33 mouse cellular contexts compared by ENCODE assay signal in genomic region chr6:29002811-29003210, GRCm38 (mm10). TPM values are rescaled to one million over a fixed set of nuclear protein-coding genes. Genes with fewer than 3 reads are reported as not detected.
A peak's percentile ranks its signal among the peaks of the same experiment; 100 is the strongest.
DNase-seq lines count a peak whose midpoint lies in the region; ATAC-seq and TF ChIP-seq lines count a peak whose summit lies in the region.
"Had no signal": no experiment of that assay in that cellular context is flagged by ENCODE, and none has a peak within 500 bp of the region (broad histone marks: within the 10 kb centered on the region; RNA-seq: fewer than 3 reads in every experiment).

No protein-coding gene starts in this region.

- intact Hi-C loops in heart, adult 2 months (cut with DNase I), result no loop called here

- no peaks in the 10 kb centered on the region for H3K36me3 ChIP-seq in heart, embryonic 14.5 days (ENCODE audit: control insufficient read depth, insufficient read depth, low read length)
- no peaks in the 10 kb centered on the region for H3K36me3 ChIP-seq in heart, adult 2 months (ENCODE audit: control insufficient read depth, insufficient read depth, low read length)
- H3K36me3 ChIP-seq in midbrain, embryonic 13.5 days, result no peaks in the 10 kb centered on the region
- H3K36me3 ChIP-seq in midbrain, embryonic 14.5 days (ENCODE audit: control insufficient read depth, insufficient read depth, low read length), result no peaks in the 10 kb centered on the region
- no peaks in the 10 kb centered on the region for H3K36me3 ChIP-seq in ES-E14 (ENCODE audit: control insufficient read depth, insufficient read depth, low read length, poor library complexity, severe bottlenecking)
- H3K36me3 ChIP-seq: forebrain, embryonic 10.5 days; G1E; heart, embryonic 15.5 days; hindbrain, embryonic 15.5 days; intestine, embryonic 15.5 days; limb, embryonic 13.5 days; liver, embryonic 12.5 days; stomach, embryonic 15.5 days had no signal

- ATAC-seq in heart, embryonic 14.5 days (ENCODE audit: insufficient number of reproducible peaks, insufficient read depth, low FRiP score, low read depth), result no peak
- ATAC-seq in midbrain, embryonic 13.5 days, result peak; percentile 30; the same call in 1 of the 2 replicates
- ATAC-seq in midbrain, embryonic 14.5 days (ENCODE audit: low FRiP score, low TSS enrichment), result no peak
- ATAC-seq: activated CD4-positive, CD25-positive, alpha-beta regulatory T cell, adult 4 months; intestine, embryonic 15.5 days; liver, embryonic 12.5 days; Patski had no signal

- no peak for TF ChIP-seq EP300 in heart, adult 2 months (IDR thresholded peaks at IDR 0.05; ENCODE audit: insufficient read depth, low read depth, low read length)

- H3K79me2 ChIP-seq in heart, adult 2 months (replicated peaks; ENCODE audit: control insufficient read depth, insufficient read depth, low read length), result no peaks in the 10 kb centered on the region

- H3K27me3 ChIP-seq in heart, embryonic 14.5 days (ENCODE audit: control insufficient read depth, insufficient read depth, low read length), result no peaks in the 10 kb centered on the region
- no peaks in the 10 kb centered on the region for H3K27me3 ChIP-seq in heart, adult 2 months (ENCODE audit: control insufficient read depth, insufficient read depth, low read length)
- no peaks in the 10 kb centered on the region for H3K27me3 ChIP-seq in midbrain, embryonic 13.5 days
- no peaks in the 10 kb centered on the region for H3K27me3 ChIP-seq in midbrain, embryonic 14.5 days (ENCODE audit: control insufficient read depth, insufficient read depth, low read length)
- H3K27me3 ChIP-seq: heart, embryonic 15.5 days; hindbrain, embryonic 15.5 days; intestine, embryonic 15.5 days; limb, embryonic 13.5 days; liver, embryonic 12.5 days; Patski; stomach, embryonic 15.5 days had no signal

- no peak overlapping the region for H3K9ac ChIP-seq in heart, embryonic 14.5 days (ENCODE audit: low read length)
- H3K9ac ChIP-seq in heart, adult 2 months (ENCODE audit: low read depth, low read length), result no peak overlapping the region
- H3K9ac ChIP-seq in midbrain, embryonic 13.5 days (replicated peaks), result no peak overlapping the region
- no peak overlapping the region for H3K9ac ChIP-seq in midbrain, embryonic 14.5 days (replicated peaks; ENCODE audit: low read length)
- peak overlapping the region; percentile 57; the same call in 1 of the 2 replicates for H3K9ac ChIP-seq in ES-E14 (ENCODE audit: insufficient read depth, low read depth, low read length, poor library complexity, severe bottlenecking)
- H3K9ac ChIP-seq: heart, embryonic 15.5 days; hindbrain, embryonic 15.5 days; intestine, embryonic 15.5 days; limb, embryonic 13.5 days; liver, embryonic 12.5 days; stomach, embryonic 15.5 days had no signal

- in situ Hi-C loops in ES-E14 (cut with MboI; ENCODE audit: low sequenced_read_pairs in 2 of 2, unreplicated experiment in 2 of 2), result no loop called here

- no peaks in the 10 kb centered on the region for H3K4me1 ChIP-seq in heart, embryonic 14.5 days (ENCODE audit: control insufficient read depth in 2 of 2, insufficient read depth in 2 of 2, low read length in 2 of 2)
- no peaks in the 10 kb centered on the region for H3K4me1 ChIP-seq in heart, adult 2 months (ENCODE audit: control insufficient read depth, insufficient read depth, low read length)
- H3K4me1 ChIP-seq in midbrain, embryonic 13.5 days (replicated peaks), result peaks cover 10% of the 10 kb centered on the region; the same call in 1 of the 2 replicates
- no peaks in the 10 kb centered on the region for H3K4me1 ChIP-seq in midbrain, embryonic 14.5 days (ENCODE audit: control insufficient read depth, insufficient read depth, low read length)
- H3K4me1 ChIP-seq in ES-E14 (ENCODE audit: control insufficient read depth in 2 of 2, insufficient read depth in 2 of 2, low read length in 2 of 2, poor library complexity in 1 of 2), result peaks cover 9 to 14% of the 10 kb centered on the region in 2 experiments; a peak in 3 of 4 replicates
- H3K4me1 ChIP-seq: heart, embryonic 15.5 days; hindbrain, embryonic 15.5 days; intestine, embryonic 15.5 days; limb, embryonic 13.5 days; liver, embryonic 12.5 days; stomach, embryonic 15.5 days had no signal

- no peak for TF ChIP-seq POLR2A in heart, adult 2 months (IDR thresholded peaks at IDR 0.05; ENCODE audit: insufficient read depth, low read depth, low read length)

- WGBS in heart, embryonic 14.5 days, result 37% methylated on average over 8 of the region's 8 CpGs
- 33% methylated on average over 8 of the region's 8 CpGs for WGBS in heart, adult 2 months
- WGBS in midbrain, embryonic 13.5 days, result 42% methylated on average over 8 of the region's 8 CpGs
- 38% methylated on average over 8 of the region's 8 CpGs for WGBS in midbrain, embryonic 14.5 days

- DNase-seq in heart, adult 2 months, result no peak
- DNase-seq in midbrain, embryonic 14.5 days, result no peak
- DNase-seq in ES-E14 (ENCODE audit: low read depth, low spot score), result no peak
- no peak for DNase-seq in spleen, adult 12 weeks (ENCODE audit: low spot score)
- no peak for DNase-seq in right cerebral cortex, postnatal 36 days (ENCODE audit: low spot score in 2 of 2)
- DNase-seq: adrenal gland, adult 8-10 months; cerebellum, adult 18-20 months; cerebellum, postnatal 14 days; layer of hippocampus, adult 9-11 months; lung, adult 18-20 months; right cerebral cortex, postnatal 4 days; thymus, postnatal 25 days had no signal

- TF ChIP-seq CTCF in heart, adult 2 months (IDR thresholded peaks at IDR 0.05), result no peak

- H3K4me3 ChIP-seq in heart, embryonic 14.5 days (ENCODE audit: control insufficient read depth in 1 of 2, insufficient read depth in 1 of 2, low read depth in 1 of 2, low read length in 2 of 2), result no peak overlapping the region
- H3K4me3 ChIP-seq in heart, adult 2 months, result no peak overlapping the region
- H3K4me3 ChIP-seq in midbrain, embryonic 13.5 days (replicated peaks), result no peak overlapping the region
- H3K4me3 ChIP-seq in midbrain, embryonic 14.5 days (replicated peaks; ENCODE audit: low read depth, low read length), result no peak overlapping the region
- peak overlapping the region; percentile 28 to 49 for H3K4me3 ChIP-seq in ES-E14 (ENCODE audit: insufficient read depth in 1 of 2, low read depth in 1 of 2, low read length in 2 of 2, poor library complexity in 1 of 2, severe bottlenecking in 1 of 2)
- H3K4me3 ChIP-seq: forebrain, embryonic 10.5 days; heart, embryonic 15.5 days; hindbrain, embryonic 15.5 days; intestine, embryonic 15.5 days; limb, embryonic 13.5 days; liver, embryonic 12.5 days; stomach, embryonic 15.5 days had no signal

- peak overlapping the region; percentile 16; the same call in 1 of the 2 replicates for H3K4me2 ChIP-seq in heart, embryonic 14.5 days (ENCODE audit: low read length)
- no peak overlapping the region for H3K4me2 ChIP-seq in midbrain, embryonic 13.5 days (replicated peaks)
- no peak overlapping the region for H3K4me2 ChIP-seq in midbrain, embryonic 14.5 days (ENCODE audit: low read length)
- H3K4me2 ChIP-seq: hindbrain, embryonic 15.5 days; intestine, embryonic 15.5 days; limb, embryonic 13.5 days; liver, embryonic 12.5 days; stomach, embryonic 15.5 days had no signal

- no peaks in the 10 kb centered on the region for H3K9me3 ChIP-seq in heart, embryonic 14.5 days (ENCODE audit: control insufficient read depth, low read length)
- H3K9me3 ChIP-seq in midbrain, embryonic 13.5 days, result no peaks in the 10 kb centered on the region
- H3K9me3 ChIP-seq in midbrain, embryonic 14.5 days (ENCODE audit: control insufficient read depth, low read length), result no peaks in the 10 kb centered on the region
- H3K9me3 ChIP-seq in ES-E14 (ENCODE audit: control insufficient read depth, insufficient read depth, low read depth, low read length), result no peaks in the 10 kb centered on the region
- H3K9me3 ChIP-seq: forebrain, embryonic 10.5 days; G1E; heart, embryonic 15.5 days; hindbrain, embryonic 15.5 days; intestine, embryonic 15.5 days; limb, embryonic 13.5 days; liver, embryonic 12.5 days; stomach, embryonic 15.5 days had no signal

- H3K27ac ChIP-seq in heart, embryonic 14.5 days (replicated peaks in 1 of 2; ENCODE audit: control insufficient read depth in 1 of 2, insufficient read depth in 1 of 2, low read depth in 2 of 2, low read length in 2 of 2), result no peak overlapping the region
- no peak overlapping the region for H3K27ac ChIP-seq in heart, adult 2 months
- no peak overlapping the region for H3K27ac ChIP-seq in midbrain, embryonic 13.5 days
- H3K27ac ChIP-seq in midbrain, embryonic 14.5 days (replicated peaks; ENCODE audit: low read depth, low read length), result no peak overlapping the region
- H3K27ac ChIP-seq in ES-E14 (ENCODE audit: insufficient read depth, low read depth, low read length, poor library complexity, severe bottlenecking), result no peak overlapping the region; the same call in 1 of the 2 replicates
- H3K27ac ChIP-seq: forebrain, embryonic 10.5 days; heart, embryonic 15.5 days; hindbrain, embryonic 15.5 days; intestine, embryonic 15.5 days; kidney, postnatal 0 days; limb, embryonic 13.5 days; liver, embryonic 12.5 days; stomach, embryonic 15.5 days had no signal

TF ChIP-seq in ES-E14, 5 proteins besides CTCF, POLR2A, EP300 and RAD21:
- TF ChIP-seq MAFK (IDR thresholded peaks at IDR 0.05; ENCODE audit: insufficient read depth, low read depth, low read length) (no peak), CHD2 (IDR thresholded peaks at IDR 0.05; ENCODE audit: low read depth, low read length) (no peak)

RNA-seq across cellular contexts. Expression of gene Lep, which starts 57.2 kb away (rescaled TPM):
- not detected in 2 replicates for polyA plus RNA-seq in heart, embryonic 14.5 days (2014; fragmentation: Nextera tagmentation; extraction: Ambion mirVana)
- total RNA-seq in heart, adult 2 months (2021), result under 1 TPM; 0.08 to 0.30 TPM
- polyA plus RNA-seq in heart, adult 2 months (2012; rRNA removed), result 1.7 and 1.9 TPM in 2 replicates
- polyA plus RNA-seq in midbrain, embryonic 13.5 days (2015; fragmentation: Nextera tagmentation; extraction: Ambion mirVana), result not detected in 2 replicates
- polyA plus RNA-seq in midbrain, embryonic 14.5 days (2014; fragmentation: Nextera tagmentation; extraction: Ambion mirVana), result not detected in 2 replicates
- not detected in 2 replicates for total RNA-seq in ES-E14 (2012; rRNA removed)
- total RNA-seq: hematopoietic stem cell, adult 5-6 weeks; left cerebral cortex, adult 18-20 months; left cerebral cortex, postnatal 25 days; megakaryocyte-erythroid progenitor cell, adult 5-6 weeks had no signal
- polyA plus RNA-seq: activated CD4-positive, CD25-positive, alpha-beta regulatory T cell, adult 4 months; C2C12; embryonic facial prominence, embryonic 11.5 days; forebrain, embryonic 10.5 days; frontal cortex, adult 2 months; G1E; heart, embryonic 15.5 days; hindbrain, embryonic 15.5 days; intestine, embryonic 15.5 days; kidney, postnatal 0 days; limb, embryonic 13.5 days; liver, embryonic 12.5 days; neural tube, embryonic 11.5 days; stomach, embryonic 15.5 days had no signal

Comparison
In these comparisons a context has a peak if more than half of its experiments do, and no peak if none do; other contexts are left out.
1. H3K4me3 ChIP-seq: peak in ES-E14 (2 of 2); none in heart, embryonic 14.5 days (0 of 2), heart, adult 2 months (single experiment), midbrain, embryonic 13.5 days (single experiment) and midbrain, embryonic 14.5 days (single experiment).